Mouse (Mus musculus): ENCODE measurements around the gene Mvb12b.

Gene Mvb12b

DNA sequence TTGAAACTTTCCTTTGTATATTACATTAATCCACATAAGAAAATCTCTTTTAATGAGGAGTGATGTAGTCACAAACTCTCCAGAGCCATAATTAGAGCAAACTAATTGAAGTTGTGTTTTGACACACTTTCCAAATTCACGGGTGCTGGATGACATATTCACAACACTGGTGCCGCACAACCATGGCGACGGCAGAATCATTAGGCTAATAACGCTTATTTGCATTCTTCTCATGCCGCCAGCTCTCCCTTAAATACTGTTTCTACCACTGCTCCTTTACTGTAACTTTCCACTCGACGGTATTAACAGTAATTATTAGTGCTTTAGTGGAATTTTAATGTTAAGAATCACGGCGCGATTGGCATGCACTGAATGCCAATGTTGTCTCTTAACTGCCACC, 74.8 kb downstream of the Mvb12b start:
- no peak for DNase-seq (ENCODE audit: low spot score in 2 of 2)

DNA sequence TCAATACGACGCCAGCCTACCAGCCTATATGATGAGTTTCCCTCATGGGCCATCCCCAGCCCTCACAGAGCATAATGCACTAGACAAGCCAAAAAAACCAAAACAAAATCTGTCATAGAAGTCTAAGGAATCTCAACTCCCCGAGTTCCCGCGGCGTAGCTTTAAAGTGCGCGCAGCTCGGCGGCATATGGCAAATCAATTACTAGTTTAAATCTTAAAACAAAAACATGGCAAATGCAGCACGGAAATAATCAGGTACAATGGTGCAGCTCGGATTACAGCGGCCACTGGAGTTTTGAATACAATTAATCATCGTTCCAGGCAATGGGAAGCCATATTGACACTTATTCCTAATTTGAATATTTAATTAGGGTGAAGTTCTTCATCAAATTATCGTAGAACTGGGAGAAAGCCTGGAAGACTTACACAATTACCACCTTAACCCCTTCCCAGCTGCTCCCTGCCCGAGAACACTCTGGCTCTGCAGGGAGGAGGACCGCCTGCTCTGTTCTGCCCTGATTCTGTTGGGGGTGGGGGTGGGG, 76.3 kb downstream of the Mvb12b start:
- DNase-seq (ENCODE audit: low spot score in 2 of 2), result no peak

DNA sequence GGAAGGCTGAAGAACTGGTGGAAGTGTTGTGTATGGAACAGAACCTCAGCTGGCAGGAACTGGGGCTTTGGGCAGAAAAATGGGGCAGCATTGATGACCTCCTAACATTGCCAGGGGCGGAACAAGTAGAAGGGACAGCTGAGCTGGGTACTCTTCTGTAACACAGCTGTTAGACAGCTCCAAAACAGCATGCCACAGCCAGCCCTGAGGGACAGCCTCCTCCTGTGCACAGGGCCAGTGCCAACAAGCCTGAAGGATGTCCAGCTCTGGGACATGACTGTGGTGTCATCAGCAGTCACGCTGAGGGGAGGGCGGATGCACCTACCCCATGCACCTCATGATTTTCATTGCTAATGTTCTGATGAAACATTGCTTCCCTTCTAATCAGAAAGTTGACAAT, 78.7 kb downstream of the Mvb12b start:
- no peak for DNase-seq (ENCODE audit: low spot score in 2 of 2)

DNA sequence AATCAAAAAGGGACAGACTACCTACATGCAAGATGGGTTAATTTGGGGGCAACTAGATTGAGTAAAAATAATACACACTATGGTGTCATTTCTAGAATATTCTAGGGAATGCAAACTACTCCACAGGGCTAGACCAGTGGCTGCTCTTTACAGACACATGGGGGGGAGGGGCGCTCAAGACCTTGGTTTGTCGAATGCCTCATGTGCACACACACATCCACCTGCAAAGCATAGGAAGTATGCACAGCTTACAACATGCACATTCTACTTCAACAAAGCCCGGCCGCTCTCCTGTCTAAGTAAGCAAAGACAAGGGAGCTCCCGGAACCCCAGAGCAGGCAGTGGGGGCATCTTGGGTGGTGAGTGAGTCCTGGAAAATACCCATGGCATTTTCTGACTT, 79.7 kb downstream of the Mvb12b start:
- no peak for DNase-seq (ENCODE audit: low spot score in 2 of 2)

DNA sequence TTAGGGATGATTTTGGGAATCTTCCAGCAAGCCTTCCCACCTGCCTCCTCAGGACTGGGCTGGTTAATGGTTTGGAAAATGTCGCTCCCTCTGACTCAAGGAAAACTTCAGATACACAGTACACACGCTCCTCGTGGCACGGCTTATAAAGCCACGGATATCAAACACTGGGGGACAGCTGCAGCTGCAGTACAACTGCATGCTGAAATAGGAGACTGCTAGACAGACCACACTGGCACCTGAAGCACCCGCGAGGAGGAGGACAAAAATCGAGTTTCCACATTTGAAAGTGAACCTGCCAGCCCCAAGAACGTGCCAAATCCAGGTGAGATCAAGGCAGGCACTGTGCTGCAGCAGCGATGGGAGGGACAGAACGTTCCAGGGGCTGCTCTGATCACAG, 82.1 kb downstream of the Mvb12b start:
- DNase-seq (ENCODE audit: low spot score in 2 of 2), result no peak

DNA sequence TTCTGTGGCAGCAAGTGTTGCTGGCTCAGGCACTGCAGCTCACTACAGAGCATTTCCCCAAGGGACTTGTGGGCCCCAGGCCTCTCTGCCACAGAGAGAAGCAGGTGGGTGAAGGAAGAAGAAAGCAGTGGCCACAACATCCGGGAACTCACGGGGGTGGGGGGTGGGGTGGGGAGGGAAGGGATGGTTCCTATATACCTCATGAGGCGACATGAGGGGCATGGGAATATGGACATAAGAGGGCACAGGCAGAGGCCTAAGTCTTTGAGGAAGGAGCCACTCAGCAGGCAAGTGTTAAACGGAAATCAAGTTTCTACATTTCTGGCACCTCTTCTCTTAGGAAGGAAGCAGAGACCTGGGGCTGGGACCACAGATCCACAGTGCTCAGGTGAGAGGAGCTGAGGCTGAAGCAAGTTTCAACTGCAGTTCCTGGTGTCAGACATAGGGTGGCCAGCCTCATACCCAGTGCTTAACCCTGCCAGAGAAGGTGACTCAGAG, 84.0 kb downstream of the Mvb12b start:
- no peak for DNase-seq (ENCODE audit: low spot score in 2 of 2)

DNA sequence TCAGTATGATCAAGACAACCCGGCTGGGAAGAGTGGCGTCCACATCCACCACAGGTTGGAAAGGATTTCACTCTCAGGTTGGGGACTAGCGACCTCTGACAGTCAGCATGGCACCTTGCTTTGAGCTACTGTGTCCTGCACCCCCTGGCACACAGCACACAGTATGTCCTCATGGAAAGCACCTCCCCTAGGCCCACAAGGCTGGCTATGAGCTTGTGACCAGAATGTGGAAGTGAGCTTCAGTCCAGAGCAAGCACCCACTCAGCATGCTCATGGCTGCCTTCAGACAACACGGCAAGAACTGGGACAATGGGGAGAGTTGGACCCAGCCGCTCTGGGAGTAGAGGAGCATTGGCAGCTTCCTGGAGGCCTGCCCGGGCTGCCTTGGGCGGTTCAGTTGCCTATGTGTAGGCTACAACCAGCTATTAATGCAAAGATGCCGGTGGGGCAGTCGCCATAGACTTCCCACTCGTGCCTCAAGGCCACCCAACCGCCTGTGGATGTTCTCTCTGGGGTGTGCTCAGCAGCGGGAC, 84.6 kb downstream of the Mvb12b start:
- no peak for DNase-seq (ENCODE audit: low spot score in 2 of 2)

DNA sequence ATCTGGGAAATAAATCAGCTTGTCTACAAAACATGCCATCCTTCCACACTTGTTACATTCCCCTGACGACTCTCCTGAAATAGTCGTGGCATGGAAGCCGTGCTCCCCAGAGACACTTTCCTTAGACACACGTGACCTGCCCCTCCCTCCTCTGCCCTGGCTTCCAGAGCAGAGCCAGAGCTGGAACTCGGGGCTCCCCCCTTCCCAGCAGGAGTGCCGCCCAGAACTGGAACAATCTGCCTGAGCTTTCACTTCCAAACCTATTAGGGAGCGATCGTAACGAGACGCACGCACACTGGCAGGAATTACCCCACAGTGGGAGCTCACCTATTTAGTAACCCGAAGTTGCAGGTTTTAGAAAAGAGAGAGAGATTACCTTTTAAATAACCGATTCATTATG, 86.0 kb downstream of the Mvb12b start:
- DNase-seq (ENCODE audit: low spot score in 2 of 2), result no peak

DNA sequence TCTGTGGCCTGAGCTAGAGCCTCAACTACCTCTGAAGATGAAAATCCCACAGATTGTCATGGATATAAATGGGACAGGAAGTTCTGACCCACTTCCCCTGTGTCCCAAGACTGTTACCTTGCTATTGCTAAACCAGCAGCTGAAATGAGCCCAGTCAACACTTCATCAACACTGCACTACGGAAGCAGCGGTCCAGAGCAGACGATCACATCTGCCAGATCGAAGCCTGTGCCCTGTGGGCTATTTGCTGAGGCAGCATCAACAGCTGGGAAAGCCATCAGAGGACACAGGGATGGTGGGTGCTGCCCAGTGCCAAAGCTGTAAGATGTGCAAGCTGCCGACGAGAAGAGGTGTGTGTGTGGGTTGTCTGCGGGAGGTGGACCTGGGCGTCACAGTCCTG, 86.4 kb downstream of the Mvb12b start:
- DNase-seq (ENCODE audit: low spot score in 2 of 2), result no peak

DNA sequence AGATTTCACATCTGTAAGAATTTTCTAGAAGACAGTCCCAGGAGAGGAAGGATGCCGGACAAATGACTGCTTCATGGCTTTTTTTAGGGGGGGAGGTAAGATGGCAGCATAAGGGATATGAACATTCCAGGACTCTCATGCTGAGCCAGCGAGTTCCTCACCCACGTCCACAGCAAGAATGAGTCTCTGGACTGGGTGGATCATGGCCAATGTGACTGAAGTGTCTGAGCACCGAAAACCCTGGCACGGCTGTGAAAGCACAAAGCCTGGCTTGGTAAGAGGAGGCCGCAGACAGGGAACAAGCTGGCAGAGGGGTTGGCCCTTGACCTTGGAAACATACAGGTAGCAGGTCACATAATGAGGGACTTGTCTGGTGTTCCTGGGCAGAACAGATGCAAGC, 87.5 kb downstream of the Mvb12b start:
- DNase-seq (ENCODE audit: low spot score in 2 of 2), result no peak

DNA sequence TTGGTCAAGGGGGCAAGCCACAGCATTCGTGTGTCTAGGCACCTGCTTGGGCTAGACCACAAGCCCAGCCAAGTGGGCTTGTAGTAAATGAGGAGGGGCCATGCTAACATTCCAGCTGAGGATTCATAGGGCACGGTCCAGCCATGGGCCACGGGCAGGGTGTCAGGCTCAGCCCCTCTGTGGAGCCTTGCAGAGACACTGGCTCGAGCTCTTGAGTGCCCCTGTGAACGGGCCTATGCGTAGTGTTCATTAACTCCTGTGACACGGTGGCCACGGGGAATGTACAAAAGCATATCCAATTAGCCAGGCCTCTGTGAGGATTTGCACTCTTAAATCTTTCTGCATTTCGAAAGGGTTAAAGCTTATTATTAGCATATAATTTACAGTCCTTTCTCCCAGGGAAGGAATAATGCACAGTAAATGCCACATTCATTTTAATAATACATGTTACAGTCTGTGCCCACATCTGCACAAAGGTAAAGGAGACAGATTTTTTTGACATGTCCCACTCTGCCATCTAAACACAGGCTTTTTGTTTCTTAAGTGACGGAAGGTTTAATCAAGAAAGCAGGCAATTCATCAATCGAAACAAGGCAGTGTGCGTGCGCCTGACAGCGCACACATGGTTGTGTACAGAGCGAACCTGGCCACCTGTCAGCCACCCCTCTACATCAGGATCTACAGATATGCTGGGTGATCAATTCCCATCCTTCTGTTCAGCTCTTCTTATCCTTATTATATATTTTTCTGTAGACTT, 91.9 kb downstream of the Mvb12b start:
- DNase-seq (ENCODE audit: low spot score in 2 of 2), result no peak

DNA sequence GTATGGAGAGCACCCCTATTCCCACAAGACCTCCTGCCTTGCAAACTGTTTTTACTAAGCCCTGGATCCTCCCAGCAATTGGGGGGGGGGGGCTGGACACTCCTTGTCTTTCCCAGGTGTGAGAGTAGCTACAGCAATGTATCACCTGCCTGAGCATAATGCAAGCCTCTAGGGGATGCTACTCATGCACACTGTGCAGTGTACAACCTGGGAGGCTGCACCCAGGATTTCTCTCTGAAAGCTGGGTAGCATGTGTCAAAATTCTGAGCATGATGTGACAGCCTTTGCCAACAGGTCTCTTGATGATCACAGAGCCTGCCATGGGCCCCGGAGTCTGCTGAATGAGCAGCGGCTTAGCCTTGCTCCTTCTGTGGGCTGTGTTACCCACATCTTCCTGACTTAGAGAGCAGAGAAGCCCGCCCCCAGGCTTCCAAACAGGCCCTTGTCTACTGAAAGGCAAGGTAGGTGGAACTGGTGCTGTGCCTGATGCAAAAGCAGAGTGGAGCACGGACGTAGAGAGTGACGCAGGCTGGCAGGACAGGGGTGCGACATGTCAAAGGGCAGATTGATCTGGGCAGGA, 92.7 kb downstream of the Mvb12b start:
- peak; percentile 66 to 68 for DNase-seq (ENCODE audit: low spot score in 2 of 2)

DNA sequence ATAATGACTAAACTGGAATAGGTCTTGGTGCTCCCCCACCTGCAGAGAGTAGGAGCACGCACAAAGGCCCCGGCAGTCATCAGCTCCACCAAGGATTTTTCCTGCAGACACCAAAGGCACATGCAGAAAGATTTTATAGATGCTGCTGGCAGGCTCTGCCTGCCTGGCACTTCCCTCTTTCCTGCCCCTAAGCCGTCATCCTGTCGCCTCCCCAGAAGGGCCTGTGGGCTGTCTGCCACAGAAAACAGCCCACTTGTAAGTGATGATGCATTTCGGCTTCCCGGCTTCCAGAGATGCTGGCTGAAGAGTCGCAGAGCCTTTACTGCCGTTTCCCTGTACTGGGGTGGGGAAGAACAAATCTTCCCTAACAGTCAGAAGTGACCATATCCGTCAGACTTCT, 93.3 kb downstream of the Mvb12b start:
- DNase-seq (ENCODE audit: low spot score in 2 of 2), result peak; percentile 81 to 85

DNA sequence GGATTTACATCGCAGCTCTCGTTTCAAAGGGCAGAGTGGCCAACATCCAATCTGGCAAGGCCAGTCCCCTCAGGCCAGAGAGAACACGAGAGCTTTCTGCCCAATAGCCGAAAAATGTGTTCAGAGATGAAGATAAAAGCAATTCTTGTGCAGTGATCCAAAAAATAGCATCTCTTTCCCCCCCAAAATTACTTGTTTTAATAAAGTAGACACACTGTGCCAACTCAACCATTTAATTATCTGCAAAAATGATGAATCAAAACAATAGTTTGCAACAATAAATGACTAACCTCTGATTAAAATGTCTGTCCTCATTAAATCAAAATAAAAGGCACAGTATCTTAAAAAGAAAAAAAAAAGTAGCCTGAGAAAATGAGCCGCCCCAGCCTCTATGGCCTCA, 97.4 kb downstream of the Mvb12b start:
- DNase-seq (ENCODE audit: low spot score in 2 of 2), result no peak

DNA sequence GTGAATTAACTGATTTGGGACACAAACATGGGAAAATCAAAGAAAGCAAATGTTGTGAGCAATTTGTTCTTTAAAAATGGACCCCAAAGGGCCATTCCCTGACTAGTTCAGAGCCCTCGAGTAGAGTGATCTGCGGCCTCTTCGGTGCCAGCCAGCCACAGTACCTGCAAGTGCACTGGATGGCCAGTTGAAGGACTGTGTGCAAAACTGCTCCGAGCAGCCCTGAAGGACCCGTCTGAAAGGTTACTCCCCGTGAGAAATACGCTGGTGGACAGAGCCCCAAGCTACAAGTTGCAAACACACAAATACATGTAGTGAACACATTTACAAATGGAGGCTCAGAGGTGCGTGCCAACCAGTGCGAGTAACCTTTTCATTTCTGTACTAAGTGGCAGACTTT, 98.0 kb downstream of the Mvb12b start:
- no peak for DNase-seq (ENCODE audit: low spot score in 2 of 2)

DNA sequence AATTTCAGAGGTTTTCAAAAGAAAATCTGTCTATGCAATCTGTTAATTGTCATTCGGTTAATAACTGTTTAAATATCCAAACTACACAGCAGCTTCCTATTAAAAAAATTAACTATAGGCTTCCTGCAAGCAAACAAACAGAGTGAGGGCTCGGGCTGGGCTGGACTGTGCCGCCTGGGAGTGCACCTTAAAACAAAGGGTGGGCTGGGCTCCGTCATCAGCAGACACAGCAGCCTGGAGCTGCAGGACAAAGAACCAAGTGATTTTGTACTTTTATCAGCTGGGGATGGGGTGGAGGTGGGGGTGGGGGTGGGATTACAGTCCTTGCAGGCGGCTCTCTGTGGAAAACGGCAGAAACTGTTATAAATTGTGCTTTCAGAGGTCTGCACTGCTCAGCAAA, 98.5 kb downstream of the Mvb12b start:
- no peak for DNase-seq (ENCODE audit: low spot score in 2 of 2)

DNA sequence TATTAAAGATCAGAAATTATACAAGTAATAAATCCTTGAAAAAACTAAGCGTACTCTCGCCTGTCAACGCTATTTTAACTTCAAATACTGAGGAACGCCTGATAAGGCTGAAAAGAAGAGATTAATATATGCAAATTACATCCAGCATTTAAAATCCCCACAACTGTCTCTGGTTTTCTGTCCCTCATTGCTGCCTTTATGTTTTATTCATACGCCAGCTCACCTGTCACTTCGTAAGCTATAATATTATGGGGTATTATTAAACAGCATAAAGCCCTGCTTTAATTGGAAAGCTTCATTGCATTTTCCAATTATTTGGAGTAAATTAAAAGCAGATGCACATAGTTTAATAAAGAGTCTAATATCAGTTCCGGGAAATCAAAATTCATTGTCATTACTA, 98.9 kb downstream of the Mvb12b start:
- DNase-seq (ENCODE audit: low spot score in 2 of 2), result no peak

DNA sequence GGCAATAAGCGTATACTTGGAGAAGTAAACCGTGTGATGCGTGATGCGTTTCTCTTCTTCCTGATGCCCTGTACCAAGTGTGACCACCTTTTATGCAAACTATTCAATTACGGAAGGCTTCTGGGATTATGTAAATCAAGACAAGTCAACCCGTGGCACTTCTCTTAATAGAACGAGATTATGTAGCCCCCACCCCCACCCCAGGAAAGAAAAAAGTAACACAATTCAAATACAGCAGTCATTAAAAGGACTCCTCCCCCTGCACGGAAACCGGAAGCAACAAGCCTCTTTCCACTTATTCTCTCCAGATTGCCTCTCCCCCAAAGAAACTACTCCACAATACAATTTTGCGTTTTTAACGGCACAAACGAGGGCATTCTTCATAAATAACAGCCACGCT, 99.6 kb downstream of the Mvb12b start:
- DNase-seq (ENCODE audit: low spot score in 2 of 2), result no peak

DNA sequence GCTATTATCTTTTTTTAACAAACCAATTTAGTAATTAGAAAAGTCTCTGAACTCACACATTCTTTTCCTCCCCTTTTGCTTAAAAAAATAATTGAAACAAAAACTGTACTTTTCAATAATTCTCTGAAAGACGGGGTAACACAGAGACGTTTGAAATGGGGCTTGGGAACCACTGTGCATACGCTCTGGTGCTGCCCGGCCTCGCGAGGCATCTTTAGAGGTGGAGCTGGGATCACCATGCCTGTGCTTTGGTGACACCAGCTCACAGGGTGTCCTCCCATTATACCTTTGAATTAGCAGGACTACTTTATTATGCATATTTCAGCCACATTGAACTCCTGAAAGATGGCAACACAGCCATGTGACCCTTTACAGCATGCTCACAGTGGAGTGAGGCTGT, 101.7 kb downstream of the Mvb12b start:
- no peak for DNase-seq (ENCODE audit: low spot score in 2 of 2)

DNA sequence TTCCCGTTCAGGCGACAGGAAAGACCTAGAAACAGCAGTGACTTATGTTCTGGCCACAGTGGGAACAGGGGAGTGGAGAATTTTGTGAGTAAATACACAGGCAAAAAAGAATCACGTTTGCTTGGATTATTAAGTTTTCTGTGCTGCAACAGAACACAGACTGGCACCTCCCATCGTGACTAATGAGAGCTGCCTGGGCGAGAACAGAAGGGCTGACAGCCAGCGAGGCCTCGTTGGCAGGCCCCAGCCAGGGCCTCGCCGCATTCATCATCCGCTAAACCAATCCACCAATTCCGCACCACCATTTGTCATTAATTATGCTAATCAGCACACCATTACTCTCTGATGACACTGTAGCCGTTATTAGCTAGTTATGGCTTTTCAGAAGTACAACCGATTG, 102.2 kb downstream of the Mvb12b start:
- DNase-seq (ENCODE audit: low spot score in 2 of 2), result peak; percentile 31 to 41

DNA sequence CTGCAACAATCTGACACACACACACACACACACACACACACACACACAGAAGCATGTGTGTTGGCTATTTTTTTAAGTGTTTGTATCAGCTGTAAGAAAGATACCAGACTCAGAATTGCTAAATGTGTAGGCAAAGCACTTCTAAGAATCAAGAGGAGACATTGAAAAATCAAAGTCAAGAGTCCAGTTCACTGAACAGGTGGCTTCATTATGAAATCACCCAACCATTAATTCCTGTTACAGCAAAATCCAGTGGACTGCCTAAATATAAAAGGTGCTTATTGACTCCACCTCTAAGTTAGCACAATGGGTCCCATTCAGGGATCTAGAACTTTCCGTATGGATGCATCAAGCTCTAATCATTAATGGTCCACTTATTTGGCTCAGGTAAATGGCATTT, 103.0 kb downstream of the Mvb12b start:
- DNase-seq (ENCODE audit: low spot score in 2 of 2), result no peak

DNA sequence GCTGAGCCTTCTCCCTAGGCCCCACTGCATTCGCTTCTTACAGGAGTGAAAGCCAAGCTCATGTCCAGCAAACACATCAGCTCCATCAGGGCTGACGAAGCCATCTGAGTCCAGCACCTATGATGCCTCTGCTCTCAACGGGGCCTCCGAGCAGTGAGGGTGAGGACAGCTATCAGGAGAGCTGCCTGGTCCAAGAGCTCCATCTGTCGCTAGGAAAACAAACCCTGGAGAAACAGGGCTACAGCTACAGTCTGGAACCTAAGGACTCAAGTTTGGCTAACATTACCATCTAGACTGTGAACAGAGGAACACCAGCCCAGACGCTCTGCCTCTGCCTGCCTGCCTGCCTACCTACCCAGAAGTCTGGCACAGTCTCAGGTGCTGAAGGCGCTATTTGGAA, 104.3 kb downstream of the Mvb12b start:
- DNase-seq (ENCODE audit: low spot score in 2 of 2), result peak in 1 of 2 experiments; percentile 35
